Mouse (Mus musculus): ENCODE data around the gene Rapgef4.
"Not testable (repeated sequence)": the region's sequence is repeated elsewhere in the genome, so short reads cannot be mapped to it uniquely, and the experiment has no call there.

The Rapgef4 gene

DNA sequence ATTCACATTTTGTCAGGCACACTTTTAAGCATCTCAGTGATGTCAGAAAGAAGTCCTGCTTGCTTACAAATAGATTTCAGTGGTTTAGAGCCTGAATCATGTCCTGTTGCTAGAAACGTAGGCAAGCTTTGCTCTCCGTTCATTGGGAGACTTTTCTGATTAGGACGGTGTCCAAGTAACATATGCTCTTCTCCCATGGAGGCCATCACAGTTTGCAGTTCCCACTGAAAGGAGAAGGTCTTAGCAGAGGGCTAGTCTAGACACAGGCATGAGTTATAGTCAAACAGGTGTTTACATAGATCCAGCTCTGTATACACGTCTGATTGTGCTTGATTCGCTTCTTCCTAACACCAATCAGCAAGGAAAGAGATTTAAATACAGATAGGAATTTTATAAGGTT lies 135.7 kb downstream of the Rapgef4 start:
- DNase-seq (ENCODE audit: extremely low spot score, low spot score): no peak

DNA sequence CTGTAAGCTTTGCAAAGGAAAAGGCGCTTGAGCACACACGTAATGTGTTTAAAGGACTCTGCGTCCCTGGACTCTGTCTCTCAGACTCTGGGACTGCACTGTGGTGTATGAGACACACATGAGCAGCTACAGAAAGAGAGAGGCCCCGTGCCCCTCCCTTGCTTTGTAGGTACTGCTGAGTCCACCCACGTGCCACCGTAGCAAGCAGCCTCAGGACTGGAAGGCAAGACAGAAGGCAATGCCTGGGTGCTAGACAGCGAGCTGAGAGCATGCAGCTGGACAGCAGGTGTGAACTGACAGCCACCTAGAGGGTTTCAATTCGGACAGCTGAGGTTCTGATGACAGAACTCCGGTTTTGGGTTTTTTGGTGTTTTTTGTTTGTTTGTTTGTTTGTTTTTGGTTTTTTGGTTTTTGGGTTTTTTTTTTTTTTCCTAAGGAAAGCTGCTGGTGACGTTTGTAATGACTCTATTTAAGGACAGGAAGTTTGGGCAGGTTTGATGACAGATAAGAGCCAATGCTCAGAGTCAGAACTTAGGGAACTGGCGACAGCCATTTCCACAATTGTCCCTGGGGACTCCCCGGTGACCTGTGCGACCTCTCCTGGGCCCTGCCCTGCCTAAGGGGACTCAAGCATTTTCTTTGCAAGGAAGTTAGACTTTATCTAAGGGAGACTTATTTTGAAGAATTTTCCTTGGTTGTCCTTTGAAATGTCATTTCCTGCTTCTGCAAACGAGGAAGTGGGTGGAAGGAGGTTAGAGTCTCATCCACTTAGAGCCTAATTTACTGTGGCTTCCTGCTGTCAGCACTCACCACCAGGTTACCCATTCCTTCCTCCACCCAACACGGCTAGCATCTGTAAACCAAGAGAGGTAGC lies 136.3 kb downstream of the Rapgef4 start:
- no peak for DNase-seq (ENCODE audit: extremely low spot score, low spot score)

DNA sequence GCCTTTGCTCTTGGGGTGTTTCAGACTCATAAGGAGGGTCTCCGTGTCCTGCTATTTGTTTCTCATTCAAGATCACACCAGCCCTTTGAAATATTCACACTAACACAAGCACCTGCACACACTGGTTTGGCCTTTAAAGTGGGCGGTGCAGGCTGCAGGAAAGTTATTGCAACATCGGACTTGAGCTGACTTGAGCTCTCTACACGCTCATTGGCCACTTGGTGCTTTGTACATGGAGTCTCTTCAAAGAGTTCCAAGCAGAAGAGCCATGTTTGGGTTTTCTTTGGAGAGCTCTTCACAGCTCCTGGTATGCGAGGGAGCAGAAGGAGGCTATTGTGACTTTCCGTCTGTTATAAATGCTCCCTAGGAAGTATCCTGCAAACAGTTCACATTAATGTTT lies 139.2 kb downstream of the Rapgef4 start:
- DNase-seq (ENCODE audit: extremely low spot score, low spot score): no peak

DNA sequence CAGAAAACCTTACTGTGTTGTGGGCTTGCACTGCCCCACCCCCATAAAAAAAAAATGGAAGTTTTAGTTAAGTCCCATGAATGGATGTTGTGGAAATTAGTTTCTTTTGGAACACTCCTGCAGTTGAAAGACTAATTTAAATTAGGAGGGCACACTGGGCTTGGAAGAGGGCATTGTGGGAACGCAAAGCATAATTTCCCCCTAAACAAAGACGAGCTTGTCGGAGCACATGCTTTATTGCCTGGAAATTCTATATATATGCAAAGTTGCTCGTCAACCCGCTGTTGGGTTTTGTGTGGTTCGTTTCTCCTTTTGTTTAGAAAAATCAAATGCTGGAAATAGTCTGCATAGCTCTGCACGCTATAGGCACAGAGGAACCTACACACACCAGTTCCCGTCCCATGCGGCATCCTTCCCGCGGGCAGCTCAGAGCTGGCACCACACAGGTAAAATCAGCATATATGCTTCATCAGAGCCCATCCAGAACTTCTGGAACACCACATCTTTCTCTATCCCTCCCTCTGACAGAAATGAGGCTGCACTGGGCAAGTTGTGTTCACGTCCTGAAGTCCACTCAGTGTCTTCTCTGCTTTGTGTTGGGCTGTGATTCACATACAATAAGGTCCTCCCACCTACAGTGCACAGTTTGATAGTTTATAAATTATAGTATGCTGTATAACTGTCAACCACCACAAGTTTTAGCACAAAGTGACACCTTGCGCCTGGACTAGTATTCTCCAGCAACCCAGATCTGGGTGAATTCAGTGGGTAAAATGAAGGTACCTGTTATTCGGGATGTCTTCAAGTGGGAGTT lies 141.6 kb downstream of the Rapgef4 start:
- no peak for DNase-seq (ENCODE audit: extremely low spot score, low spot score)

DNA sequence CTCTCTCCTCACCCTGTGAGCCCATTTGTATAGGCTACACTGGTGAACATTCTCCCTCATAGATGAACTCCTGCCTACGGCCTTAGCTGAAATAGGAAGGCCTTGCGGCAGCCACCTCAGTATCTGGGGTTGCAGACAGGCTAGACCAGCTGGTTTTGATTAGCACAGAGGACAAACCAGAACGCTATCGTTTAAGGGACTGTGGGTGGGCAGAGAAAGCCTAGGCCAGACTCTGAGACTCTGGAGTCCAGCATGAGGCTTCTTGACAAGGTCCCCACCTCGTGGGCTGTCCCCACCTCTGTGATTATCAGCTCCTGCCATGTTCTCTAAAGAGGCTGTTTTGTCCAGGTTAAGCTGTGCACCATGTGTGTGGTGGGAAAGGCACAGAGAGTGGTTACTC lies 142.8 kb downstream of the Rapgef4 start:
- no peak for DNase-seq (ENCODE audit: extremely low spot score, low spot score)

DNA sequence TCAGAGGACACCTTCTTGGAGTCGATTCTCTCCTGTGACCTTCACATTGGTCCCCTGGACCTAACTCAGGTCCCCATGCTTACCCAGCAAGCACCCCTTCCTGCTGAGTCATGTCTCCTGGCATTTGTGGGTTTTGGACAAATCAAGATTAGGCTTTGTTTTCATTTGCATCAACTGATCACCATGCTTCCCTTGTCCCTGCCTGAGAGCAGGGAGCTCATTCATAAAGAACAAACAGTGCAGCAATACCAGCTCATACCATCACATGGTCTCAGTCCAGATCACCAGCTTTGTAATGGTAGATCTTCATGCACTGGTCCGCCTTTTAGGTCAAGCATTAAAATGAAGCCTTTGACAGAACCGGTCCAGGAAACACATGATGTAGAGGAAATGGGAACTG lies 144.7 kb downstream of the Rapgef4 start:
- DNase-seq (ENCODE audit: extremely low spot score, low spot score): no peak

DNA sequence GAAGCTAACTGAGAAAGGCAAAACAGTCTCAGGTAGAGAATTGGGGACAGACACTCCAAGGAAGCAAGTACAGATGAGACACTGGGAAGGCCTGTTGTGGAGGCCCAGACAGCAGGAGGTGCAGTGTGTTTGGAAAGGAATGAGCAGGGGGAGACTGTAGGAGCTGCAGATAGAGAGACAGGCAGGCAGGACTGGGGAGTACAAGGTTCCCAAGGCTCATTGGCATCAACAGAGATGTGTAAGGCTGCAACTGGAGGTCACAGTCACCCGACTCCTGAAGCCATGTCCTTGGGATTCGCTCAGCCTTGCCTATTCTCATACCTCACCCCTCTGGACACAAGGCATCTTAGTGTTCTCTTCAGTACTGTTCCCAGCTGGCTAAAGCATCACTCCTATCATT lies 145.4 kb downstream of the Rapgef4 start:
- no peak for DNase-seq (ENCODE audit: extremely low spot score, low spot score)

DNA sequence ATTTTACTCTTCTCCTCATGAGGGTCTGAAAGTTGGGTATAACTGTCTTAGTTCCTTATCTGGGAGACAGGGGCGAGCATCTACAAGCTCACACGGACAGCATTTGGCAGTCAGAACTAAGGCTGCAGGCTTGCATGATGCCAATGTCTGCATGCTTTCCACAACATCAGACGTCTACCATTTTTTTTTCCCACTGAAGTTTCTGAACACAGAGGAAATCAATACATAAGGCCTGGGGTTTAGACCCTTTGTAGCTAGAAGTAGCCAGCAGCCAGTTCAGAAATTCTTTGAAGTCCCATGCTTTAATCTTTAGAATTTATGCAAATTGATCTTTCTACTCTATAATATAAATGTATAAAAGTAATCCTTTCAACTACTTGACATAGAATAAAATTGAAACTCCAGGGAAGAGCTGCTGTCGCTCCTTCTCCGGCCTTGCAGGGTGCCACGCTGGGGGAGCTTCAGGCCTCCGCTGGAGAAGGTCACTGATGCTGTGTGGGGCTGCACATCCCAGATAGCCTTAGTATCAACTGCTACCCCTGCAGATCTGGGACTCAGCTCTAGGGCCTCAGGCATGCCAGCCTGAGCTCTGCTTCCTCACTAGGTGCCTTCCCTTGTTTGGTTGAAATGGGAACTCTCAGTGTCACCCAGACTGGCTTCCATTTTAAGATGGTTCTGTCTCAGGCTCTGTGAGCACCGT lies 148.7 kb downstream of the Rapgef4 start:
- DNase-seq (ENCODE audit: extremely low spot score, low spot score): no peak

DNA sequence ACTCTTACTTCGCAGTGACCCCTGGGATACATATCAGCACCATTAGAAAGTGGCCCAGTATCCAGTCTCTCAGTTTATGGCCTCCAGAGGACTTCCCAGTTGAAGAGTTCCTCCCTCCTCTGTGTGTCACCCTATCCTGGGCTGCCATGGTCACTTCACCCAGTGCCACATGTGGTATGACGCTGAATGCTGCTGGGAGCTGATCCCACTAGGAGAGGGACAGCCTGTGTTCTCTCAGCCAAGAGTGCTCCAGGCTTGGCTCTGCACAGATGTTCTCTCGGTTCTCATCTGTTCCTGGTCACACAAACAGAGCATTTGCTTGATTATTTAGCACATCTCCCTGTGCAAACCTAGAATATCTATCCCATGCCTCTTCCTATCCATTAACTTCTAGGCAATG lies 151.2 kb downstream of the Rapgef4 start:
- no peak for DNase-seq (ENCODE audit: extremely low spot score, low spot score)

DNA sequence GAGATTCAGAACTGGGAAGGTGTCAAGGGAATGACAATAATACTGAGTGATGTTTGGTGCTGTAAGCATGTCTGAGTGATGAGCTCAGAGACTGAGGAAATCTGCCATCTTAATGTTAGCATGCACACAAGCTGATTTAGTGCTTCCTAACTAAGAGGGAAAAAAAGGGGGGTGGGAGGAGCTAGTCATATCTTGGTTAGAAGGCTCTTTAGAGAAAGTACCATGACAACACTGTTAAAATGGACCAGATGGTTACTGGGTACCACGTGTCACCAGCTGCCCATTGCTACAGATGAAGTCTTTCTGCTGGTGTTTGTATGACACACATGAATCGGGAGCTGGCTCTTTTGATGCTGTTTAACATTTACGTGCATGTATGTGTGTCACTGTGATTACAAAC lies 155.0 kb downstream of the Rapgef4 start:
- DNase-seq (ENCODE audit: extremely low spot score, low spot score): no peak

DNA sequence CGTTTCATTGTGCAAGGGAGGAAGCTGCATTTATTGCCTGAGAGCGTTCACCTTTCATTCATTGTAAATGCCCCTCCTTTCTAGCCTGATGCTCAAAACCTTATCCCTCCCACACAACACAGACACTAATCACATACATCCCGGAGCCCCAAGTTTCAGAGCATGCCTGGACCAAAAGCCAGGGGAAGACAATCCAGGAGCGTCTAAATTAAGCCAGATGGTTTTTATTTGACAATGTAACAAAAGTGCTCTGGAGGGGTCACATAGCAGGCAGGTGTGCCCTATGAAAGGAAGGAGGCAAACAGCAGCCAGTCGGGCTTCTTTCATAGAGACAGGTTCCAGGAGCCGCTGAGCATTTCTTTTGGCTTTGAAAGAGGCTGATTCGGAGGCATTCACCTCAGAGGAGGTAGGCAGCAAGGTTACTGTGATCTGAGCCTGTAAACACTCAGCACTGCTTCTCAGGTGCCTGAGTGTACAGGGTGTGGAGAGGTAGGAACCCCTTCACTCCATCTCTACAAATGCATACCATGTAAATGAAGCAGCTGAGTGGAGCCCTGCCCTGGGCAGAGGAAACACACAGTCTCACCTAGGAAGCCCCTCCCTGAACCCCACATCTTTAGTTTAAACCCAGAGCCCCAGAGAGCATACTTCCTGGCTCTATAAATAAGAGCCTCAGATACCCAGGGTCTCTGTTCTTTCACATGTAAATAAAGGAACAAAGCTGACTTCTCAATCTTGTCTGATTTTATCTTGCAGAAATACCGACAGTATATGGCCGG lies 155.6 kb downstream of the Rapgef4 start:
- DNase-seq (ENCODE audit: extremely low spot score, low spot score): no peak

DNA sequence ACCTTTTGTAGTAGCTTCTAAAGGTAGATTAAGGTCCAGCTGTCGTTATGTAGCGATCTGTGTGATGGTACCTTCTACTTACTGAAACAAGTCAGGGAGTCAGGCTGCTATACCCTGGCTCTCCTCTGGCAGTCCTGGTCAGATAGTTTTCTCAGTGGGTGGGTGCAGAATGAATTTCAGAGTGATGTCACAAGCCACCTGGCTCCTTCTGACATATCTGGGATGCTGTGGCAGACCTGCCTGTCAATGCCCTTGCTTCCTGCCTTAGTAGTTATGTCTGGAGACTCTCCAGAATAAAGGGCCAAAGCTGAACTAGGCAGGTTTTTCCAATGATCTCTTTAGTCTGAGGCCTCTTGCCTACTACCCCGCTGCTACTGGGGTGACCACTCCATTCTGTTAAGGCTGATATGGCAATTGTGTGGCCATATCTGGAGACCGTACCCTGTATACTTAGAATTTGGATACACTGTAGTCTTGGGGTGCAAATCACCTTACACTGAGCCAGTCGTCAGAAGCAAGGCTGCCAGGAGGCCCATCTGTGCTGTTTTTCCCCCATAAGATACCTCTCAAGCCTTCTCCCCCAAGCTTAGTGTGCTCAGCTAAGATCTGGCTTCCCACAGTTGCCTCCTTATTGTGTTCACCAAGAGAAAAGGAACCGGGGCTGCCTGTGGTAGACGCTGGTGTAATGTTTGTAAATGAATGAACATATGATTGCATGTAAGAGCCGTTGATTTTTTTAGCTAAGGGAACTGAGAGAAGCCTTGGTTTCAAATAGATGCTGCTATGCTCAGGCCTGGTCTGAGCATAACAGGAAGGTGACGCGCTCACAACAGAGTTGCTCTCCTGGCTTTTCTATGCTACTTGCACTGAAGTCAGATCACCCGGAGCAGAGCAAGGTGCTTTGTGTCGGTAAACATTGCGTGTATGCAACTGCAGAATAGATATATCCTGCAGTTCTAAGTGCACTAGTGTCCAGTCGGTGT lies 159.1 kb downstream of the Rapgef4 start:
- no peak for DNase-seq (ENCODE audit: extremely low spot score, low spot score)

DNA sequence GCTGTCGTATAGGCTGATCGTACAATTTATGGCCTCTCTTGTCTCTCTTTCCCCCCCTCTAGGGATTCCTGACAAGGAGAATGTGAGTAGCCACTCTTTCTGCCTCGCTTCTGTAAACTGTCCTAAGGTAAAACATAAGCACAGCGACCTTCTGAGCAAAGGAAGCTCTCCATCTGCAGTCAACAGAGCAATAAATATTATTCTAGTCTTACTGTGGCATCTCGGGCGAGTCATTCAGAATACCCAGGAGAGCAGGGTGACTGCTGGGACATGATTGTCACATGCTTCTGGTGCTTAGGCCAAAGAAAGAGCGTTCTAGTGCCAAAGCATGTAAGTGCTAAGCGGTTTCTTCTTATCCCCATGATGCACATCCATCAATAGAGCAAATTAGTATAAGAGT lies 160.1 kb downstream of the Rapgef4 start:
- DNase-seq (ENCODE audit: extremely low spot score, low spot score): no peak

DNA sequence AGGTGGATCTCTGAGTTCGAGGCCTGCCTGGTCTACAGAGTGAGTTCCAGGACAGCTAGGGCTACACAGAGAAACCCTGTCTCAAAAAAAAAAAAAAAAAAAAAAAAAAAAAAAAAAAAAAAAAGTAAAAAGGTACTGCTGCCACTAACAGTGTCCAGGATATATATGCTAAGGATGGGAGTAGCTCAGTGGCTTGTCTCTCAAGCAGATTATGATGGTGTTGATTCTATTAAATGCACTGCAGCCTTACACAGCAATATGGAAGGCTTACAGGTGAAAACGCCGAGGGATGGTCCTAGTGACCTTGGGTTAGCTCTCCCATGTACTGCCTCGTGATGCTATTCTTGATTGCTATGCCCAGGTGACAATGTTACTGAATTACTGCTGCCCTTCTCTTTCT lies 160.7 kb downstream of the Rapgef4 start:
- DNase-seq (ENCODE audit: extremely low spot score, low spot score): not testable (repeated sequence)

DNA sequence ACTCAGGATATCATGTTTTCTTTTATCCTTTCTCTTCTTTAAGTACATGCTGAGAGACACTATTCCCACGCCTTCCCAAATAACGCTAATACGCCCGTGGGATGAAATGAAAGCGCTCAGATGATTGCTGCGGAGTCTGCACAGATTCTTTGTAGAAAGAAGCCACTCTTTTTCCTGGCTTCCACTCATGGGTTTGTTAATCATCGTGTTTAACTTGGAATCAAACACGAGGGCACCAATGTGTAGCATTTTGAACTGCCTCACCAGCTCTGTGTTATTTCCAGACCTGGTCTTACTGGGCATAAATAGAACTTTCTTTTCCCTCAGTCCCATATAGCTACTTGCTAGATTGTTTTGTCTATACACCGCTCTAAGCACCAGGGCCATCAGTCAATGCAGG lies 162.4 kb downstream of the Rapgef4 start:
- DNase-seq (ENCODE audit: extremely low spot score, low spot score): no peak

DNA sequence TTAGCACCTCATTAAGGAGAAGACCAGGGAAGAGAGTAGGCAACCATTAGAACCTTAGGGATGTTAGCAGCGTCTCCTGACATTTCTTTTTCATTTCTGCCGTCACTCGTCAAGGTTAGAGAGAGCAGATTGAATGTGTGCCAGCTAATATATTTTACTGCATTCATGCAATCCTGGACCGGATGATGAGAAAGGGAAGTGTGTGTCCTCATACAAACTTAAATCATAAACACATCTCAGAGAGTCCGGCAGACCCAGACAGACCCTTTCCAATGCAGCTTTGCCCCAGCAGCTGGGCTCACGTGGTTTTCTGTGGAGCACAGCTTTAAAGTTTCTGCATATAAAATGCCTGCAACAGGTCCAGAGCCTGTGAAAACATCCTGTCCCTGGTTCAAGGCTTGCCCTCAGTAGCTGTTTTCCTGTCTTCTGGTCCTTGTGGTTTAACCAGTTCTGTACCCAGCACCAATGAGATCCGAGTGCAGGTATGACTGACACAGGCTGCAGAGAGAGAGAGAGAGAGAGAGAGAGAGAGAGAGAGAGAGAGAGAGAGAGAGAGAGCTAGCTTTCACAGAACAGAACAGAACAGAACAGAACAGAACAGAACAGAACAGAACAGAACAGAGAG lies 163.6 kb downstream of the Rapgef4 start:
- no peak for DNase-seq (ENCODE audit: extremely low spot score, low spot score)

DNA sequence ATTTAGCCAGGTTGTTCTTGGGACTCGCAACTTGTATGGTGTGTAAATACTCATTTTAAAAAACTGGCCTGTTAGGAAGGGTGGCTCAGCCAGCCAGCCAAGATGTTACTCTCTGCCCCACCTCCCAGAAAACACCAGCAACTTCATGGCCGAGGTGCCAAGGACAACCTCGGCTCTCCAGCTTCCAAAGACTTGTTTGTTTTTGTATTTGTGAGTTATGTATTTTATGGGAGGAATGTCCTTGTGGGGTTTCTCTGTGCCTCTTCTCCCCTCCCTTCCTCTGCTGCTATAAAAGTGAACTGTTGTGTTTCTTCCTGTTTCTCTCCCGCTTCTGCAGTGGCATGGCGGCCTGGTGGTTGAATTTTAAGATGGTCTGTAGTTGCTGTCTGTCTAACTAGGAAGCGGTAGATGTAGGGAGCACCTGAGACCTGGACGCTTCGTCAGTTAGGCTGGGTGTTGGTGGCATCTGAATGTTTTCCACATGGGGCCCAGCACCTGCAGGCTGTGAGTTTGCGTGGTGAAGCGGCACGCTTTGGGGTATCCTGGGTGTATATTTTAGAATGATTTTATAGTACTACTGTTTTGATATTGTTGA lies 164.3 kb downstream of the Rapgef4 start:
- no peak for DNase-seq (ENCODE audit: extremely low spot score, low spot score)

DNA sequence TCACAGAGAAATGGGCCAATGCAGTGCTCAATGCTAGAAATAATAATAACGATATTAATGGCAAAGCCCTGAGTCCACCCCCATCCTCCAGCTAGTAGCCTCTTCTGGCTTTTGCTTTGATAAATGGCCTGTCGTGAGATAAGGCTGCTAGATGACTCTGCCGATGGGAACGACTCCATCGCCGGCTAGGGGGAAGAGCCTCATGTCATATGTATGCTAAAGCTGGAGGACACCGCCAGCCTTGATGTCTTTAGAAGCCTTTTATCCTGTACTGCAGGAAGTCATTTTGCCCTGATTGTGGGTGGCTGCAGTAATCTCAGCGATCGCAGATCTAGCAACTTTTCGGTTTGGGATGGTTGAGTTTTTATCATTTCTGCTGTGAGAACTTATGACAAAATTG lies 165.0 kb downstream of the Rapgef4 start:
- no peak for DNase-seq (ENCODE audit: extremely low spot score, low spot score)

DNA sequence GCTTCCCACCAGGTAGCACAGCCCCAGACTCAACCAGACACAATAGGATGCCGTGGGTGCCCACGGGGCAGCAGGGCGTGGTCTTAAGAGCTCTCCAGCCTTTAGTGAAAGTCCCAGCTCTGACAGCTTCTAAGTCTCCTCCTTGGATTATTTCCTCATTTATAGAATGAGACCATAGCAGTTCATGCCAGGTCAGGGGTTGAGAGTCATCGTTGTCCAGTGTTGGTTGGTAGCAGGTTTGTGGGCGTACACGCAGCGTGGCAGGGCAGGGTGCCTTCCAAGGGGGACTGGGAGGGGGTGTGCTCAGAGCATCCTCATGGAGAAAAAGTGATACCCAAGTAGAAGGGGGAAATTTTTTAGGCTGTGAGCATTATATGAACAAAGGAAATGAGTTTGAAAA lies 166.2 kb downstream of the Rapgef4 start:
- DNase-seq (ENCODE audit: extremely low spot score, low spot score): no peak

Data from neural tube, embryonic 10.5 days (tissue).